Mouse (Mus musculus) G1E (cell line): ENCODE measurements at regions not wholly inside any gene's neighbourhood (a gene's known extent, or its start where the extent isn't known, plus 50 kb on each side); places are given as distances from the start of the nearest gene placed in this dataset.

Experiments
- ATAC-seq: 2 replicates; pipeline ENCODE4 v1.8.0; 2016; ENCODE audit warnings: mild to moderate bottlenecking; ENCODE audit not compliant: insufficient number of reproducible peaks, poor library complexity, low FRiP score, severe bottlenecking; ENCODE audit errors: extremely low read depth
- DNase-seq: peaks from one replicate; pipeline ENCODE4 v3.0.0; 2012; ENCODE audit warnings: low spot score
- H3K27me3 ChIP-seq: 2 replicates; pipeline ENCODE4 v1.6.1; 2012; ENCODE audit warnings: mild to moderate bottlenecking, low read length, inconsistent platforms; ENCODE audit not compliant: insufficient read depth
- H3K36me3 ChIP-seq: replicated peaks from 2 replicates; pipeline ENCODE3; 2012; ENCODE audit warnings: mild to moderate bottlenecking, inconsistent platforms
- H3K4me1 ChIP-seq: 2 replicates; pipeline ENCODE4 v1.6.1; 2012; ENCODE audit warnings: low read depth, low read length, inconsistent platforms, mixed read lengths; ENCODE audit not compliant: insufficient read depth
- H3K4me3 ChIP-seq: 2 replicates; pipeline ENCODE4 v1.5.1; 2012; ENCODE audit warnings: low read depth, mild to moderate bottlenecking, inconsistent platforms, low read length, moderate library complexity, mixed read lengths
- H3K9me3 ChIP-seq: replicated peaks from 2 replicates; pipeline ENCODE4 v1.6.1; 2012; ENCODE audit warnings: inconsistent platforms
- CTCF ChIP-seq: IDR thresholded peaks from 2 replicates; pipeline ENCODE4 v1.5.1; 2012; ENCODE audit warnings: low read depth, low read length, inconsistent platforms, mixed read lengths
- GATA1 ChIP-seq: IDR thresholded peaks from 2 replicates; pipeline ENCODE4 v1.6.1; 2012; ENCODE audit warnings: borderline replicate concordance, low read length, inconsistent platforms, mixed read lengths
- GATA2 ChIP-seq: IDR thresholded peaks from 2 replicates; pipeline ENCODE4 v1.6.1; 2012; ENCODE audit warnings: low read depth, low read length, inconsistent platforms, borderline replicate concordance
- POLR2AphosphoS5 ChIP-seq: IDR thresholded peaks from 2 replicates; pipeline ENCODE4 v1.6.1; 2012; ENCODE audit warnings: low read depth, low read length, inconsistent platforms; ENCODE audit not compliant: insufficient replicate concordance
- TAL1 ChIP-seq: conservative IDR thresholded peaks from 2 replicates; pipeline ENCODE4 v1.6.1; 2012; ENCODE audit warnings: low read depth, low read length, inconsistent platforms, mixed read lengths

DNA sequence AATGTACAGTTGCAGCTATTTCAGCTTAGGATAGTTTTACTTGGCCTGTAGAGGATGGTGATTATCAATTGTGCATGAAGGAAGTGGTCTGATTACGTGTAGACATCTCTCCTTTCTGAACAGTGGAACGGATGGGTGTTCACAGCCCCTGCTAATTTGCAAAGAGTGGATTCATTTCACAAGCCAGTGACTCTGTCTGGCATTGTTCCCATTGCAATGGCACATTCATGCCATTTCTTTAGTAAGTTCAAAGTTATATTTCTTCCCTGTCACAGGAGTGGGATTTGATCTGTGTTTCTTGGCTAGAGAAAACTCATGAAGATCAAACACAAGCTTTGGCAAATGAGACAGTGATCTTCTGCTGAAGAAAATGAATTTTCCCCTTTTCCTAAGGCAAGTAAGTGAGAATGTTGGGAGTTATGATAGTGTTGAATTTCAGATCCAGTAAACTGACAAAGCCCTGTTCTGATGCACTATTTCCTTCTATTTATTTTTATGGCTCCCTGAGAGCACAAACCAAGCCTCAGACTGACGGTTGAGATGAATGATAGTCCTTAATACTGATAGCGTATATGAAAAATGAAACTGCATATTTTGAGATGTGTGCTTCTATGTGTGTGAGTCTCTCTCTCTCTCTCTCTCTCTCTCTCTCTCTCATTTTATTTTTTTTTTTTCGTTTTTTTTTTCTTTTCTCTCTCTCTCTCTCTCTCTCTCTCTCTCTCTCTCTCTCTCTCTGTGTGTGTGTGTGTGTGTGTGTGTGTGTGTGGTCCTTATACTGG is 78.8 kb upstream of the Bmp2 start:
- DNase-seq (no peak), ATAC-seq (no peak)
- no peak for TF ChIP-seq GATA2
- TF ChIP-seq GATA1 = no peak
- no peak for TF ChIP-seq TAL1
- TF ChIP-seq POLR2AphosphoS5 = no peak
- no peak for TF ChIP-seq CTCF
- Histone ChIP-seq H3K27me3 (no peaks in the 10 kb centered on the region), H3K9me3 (peaks cover 6% of the 10 kb centered on the region; the same call in 1 of the 2 replicates), H3K4me3 (no peak overlapping the region), H3K4me1 (no peaks in the 10 kb centered on the region), H3K36me3 (no peaks in the 10 kb centered on the region)

DNA sequence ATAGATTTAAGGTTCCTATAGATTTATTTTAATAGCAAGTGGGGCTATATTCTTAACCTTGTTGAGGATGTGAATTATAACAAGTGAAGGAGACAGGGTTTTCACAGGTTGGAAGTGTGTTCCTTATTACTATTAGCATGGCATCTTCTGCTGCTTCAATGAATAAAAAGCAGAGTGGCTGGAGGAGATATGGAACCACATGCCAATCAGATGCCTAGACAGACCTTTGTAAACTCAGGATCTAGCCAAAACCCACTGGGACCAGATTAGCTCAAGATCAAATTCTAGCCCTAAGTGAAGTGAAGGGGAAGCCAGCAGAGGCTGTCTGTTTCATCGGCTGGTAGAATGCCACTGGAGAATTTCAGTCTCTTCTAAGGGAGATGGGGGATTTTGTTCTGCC is 77.8 kb upstream of the Bmp2 start:
- peaks cover 9% of the 10 kb centered on the region for H3K9me3 ChIP-seq
- ATAC-seq = no peak
- no peaks in the 10 kb centered on the region for H3K36me3 ChIP-seq
- no peak for DNase-seq
- no peaks in the 10 kb centered on the region for H3K27me3 ChIP-seq
- no peaks in the 10 kb centered on the region for H3K4me1 ChIP-seq
- no peak overlapping the region for H3K4me3 ChIP-seq
- no peak for TF ChIP-seq GATA1
- no peak for TF ChIP-seq CTCF
- TF ChIP-seq GATA2 = no peak
- no peak for TF ChIP-seq TAL1
- TF ChIP-seq POLR2AphosphoS5 = no peak

DNA sequence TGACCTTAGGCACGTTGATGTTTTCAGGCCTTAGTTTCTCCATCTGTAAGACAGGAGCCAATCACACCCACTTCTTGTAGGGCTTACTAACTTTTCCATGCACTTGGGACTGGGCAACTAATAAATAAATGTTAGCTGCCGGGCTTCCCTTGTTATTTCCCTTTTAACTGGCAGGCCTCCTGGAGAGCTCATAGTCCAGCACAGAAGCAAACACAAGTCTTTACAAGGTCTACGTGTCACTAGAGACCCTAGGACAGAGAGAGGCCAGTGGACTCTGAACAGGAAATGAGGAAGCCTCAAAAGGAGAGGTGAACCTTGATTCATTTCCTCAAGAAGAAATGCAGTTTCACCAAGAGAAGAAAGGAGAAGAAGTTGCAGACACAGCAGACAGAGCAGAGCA is 71.1 kb upstream of the Bmp2 start:
- DNase-seq = no peak
- Histone ChIP-seq H3K9me3 (peaks cover 18% of the 10 kb centered on the region), H3K4me3 (no peak overlapping the region), H3K36me3 (no peaks in the 10 kb centered on the region), H3K27me3 (no peaks in the 10 kb centered on the region), H3K4me1 (no peaks in the 10 kb centered on the region)
- TF ChIP-seq POLR2AphosphoS5 = no peak
- TF ChIP-seq TAL1 = no peak
- TF ChIP-seq GATA2 = no peak
- TF ChIP-seq GATA1 = no peak
- no peak for TF ChIP-seq CTCF
- no peak for ATAC-seq

DNA sequence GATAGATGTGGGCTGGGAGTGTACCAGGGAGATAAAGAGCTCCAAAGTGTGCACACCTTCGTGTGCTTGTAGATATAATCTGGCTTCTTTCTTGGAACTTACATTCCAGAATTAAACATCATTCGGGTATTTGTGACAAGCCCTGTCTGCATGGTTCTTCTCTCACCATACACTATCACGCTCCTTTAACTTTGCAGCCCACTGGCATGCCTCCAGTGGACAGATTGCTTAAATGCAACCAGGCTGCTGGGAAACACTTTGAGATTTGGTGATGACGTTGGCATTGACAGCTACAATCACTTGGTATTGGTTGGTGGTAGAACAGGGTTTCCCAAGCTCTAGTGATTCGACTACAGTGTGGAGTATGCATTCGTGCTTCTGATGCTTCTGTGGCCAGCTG is 70.7 kb upstream of the Bmp2 start:
- Histone ChIP-seq H3K4me1 (no peaks in the 10 kb centered on the region), H3K9me3 (peaks cover 18% of the 10 kb centered on the region), H3K4me3 (no peak overlapping the region), H3K27me3 (no peaks in the 10 kb centered on the region), H3K36me3 (no peaks in the 10 kb centered on the region)
- no peak for TF ChIP-seq CTCF
- ATAC-seq = no peak
- DNase-seq = no peak

GRCm38 (mm10) chr2:133481785-133482184 is 70.2 kb upstream of the Bmp2 start:
- ATAC-seq (no peak), DNase-seq (no peak)
- Histone ChIP-seq H3K36me3 (no peaks in the 10 kb centered on the region), H3K4me3 (no peak overlapping the region), H3K27me3 (no peaks in the 10 kb centered on the region), H3K4me1 (no peaks in the 10 kb centered on the region), H3K9me3 (peaks cover 18% of the 10 kb centered on the region)
- TF ChIP-seq TAL1 (no peak), GATA1 (no peak), CTCF (no peak), GATA2 (no peak), POLR2AphosphoS5 (no peak)

DNA sequence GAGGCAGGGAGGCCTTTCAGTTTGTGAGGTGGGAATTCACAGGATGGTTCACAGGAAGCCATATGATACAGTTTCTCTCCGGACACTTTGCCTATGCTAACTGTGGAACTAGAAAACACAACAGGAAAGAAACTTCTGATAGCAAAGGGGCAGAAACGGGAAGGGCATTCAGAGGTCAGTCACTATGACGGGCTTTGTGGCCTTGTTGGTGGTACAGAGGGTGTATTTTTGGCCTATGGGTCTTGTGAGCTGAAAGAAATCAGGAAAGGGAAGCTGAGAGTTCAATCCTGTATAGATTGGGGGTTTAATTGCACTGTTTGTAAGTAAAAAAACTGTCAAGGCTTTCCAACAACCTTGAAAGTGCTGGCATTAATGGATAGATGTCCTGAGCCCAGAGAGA is 56.5 kb upstream of the Bmp2 start:
- Histone ChIP-seq H3K9me3 (peaks cover 21% of the 10 kb centered on the region), H3K4me1 (no peaks in the 10 kb centered on the region), H3K27me3 (no peaks in the 10 kb centered on the region), H3K4me3 (no peak overlapping the region), H3K36me3 (no peaks in the 10 kb centered on the region)
- ATAC-seq (no peak), DNase-seq (no peak)
- no peak for TF ChIP-seq CTCF
- TF ChIP-seq GATA1 = no peak
- TF ChIP-seq TAL1 = no peak
- TF ChIP-seq GATA2 = no peak
- no peak for TF ChIP-seq POLR2AphosphoS5

DNA sequence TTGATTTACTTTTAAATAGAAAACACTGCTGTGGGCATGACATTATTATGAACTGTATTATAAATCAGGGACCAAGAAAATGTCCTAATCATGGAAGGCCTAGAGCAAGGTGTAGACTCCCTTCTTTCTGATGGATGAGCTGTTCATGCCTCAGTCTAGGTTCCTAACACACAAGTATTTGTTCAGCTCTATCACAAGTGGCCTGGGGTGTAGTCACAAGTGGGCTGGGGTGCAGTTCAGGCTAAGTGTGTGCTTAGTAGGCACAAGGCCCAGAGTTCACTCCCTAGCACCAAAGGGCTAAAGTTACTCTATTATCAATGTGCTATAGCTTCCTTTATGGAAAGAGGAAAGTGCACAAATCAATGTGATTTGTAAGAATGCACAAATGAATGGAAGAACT is 55.6 kb upstream of the Bmp2 start:
- H3K4me3 ChIP-seq = no peak overlapping the region
- no peaks in the 10 kb centered on the region for H3K36me3 ChIP-seq
- no peak for DNase-seq
- H3K9me3 ChIP-seq = peaks cover 18% of the 10 kb centered on the region
- ATAC-seq = no peak
- TF ChIP-seq GATA1 = no peak
- TF ChIP-seq POLR2AphosphoS5 = no peak
- TF ChIP-seq CTCF = no peak
- TF ChIP-seq GATA2 = no peak
- TF ChIP-seq TAL1 = no peak
- H3K4me1 ChIP-seq = no peaks in the 10 kb centered on the region
- no peaks in the 10 kb centered on the region for H3K27me3 ChIP-seq
